Mouse (Mus musculus): ENCODE results near the gene Higd1c. TPM values are rescaled to one million over a fixed set of nuclear protein-coding genes. Genes with fewer than 3 reads are reported as not detected.

Gene Higd1c
- polyA plus RNA-seq, 1 experiment = not detected

DNA sequence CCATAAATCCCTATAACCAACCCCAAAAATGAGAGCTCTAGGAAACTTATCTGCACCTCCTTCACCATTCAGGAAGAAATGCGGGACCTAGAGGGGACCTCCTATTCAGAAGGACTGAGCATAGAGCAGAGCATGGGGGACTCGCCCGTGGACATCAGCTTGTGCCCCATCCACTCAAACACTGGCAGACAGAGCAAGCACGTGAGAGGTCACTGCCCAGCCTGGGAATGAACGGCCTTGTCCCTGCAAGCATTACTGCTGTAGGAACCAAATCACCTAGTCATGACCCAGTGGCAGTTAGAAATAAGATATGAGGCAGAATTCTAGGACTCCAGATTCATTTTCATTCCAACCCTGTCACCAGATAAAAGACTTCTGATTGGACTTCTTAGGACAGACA, 47.4 kb downstream of the Higd1c start:
- 86% methylated on average over 5 of the region's 5 CpGs for WGBS
- no peak overlapping the region for H3K4me3 ChIP-seq (replicated peaks; ENCODE audit: control insufficient read depth, low read depth, low read length)
- no peak for TF ChIP-seq CTCF (IDR thresholded peaks at IDR 0.05; ENCODE audit: control insufficient read depth, insufficient read depth, low read length)
- no peak for TF ChIP-seq POLR2A (IDR thresholded peaks at IDR 0.05; ENCODE audit: borderline replicate concordance, control insufficient read depth, low read depth, low read length)
- peaks cover 1% of the 10 kb centered on the region for H3K4me1 ChIP-seq (ENCODE audit: control insufficient read depth, insufficient read depth, low read length)
- no peak overlapping the region for H3K27ac ChIP-seq (ENCODE audit: control insufficient read depth, insufficient read depth, low read depth, low read length, poor library complexity)

DNA sequence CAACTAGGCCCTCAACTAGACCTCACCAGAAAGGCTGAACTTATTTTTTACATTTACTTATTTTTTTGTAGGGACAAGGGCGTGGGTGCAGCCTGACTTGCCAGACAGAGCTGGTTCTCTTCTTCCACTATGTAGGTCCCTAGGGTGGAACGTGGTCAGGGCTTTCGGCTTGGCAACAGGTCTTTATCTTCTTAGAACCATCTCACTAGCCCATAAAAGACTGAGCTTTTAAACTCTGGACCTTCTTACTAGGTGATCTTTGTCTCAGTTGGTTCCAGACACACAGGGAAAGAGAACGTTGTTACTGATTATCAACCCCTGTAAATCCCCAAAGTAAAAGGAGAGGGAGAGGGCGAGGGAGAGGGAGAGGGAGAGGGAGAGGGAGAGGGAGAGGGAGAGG, 49.0 kb downstream of the Higd1c start:
- WGBS = 48% methylated on average over 4 of the region's 5 CpGs
- Histone ChIP-seq H3K27ac (ENCODE audit: control insufficient read depth, insufficient read depth, low read depth, low read length, poor library complexity) (no peak overlapping the region), H3K4me1 (ENCODE audit: control insufficient read depth, insufficient read depth, low read length) (peaks cover 3% of the 10 kb centered on the region), H3K4me3 (replicated peaks; ENCODE audit: control insufficient read depth, low read depth, low read length) (no peak overlapping the region)
- TF ChIP-seq POLR2A (IDR thresholded peaks at IDR 0.05; ENCODE audit: borderline replicate concordance, control insufficient read depth, low read depth, low read length) = no peak
- no peak for TF ChIP-seq CTCF (IDR thresholded peaks at IDR 0.05; ENCODE audit: control insufficient read depth, insufficient read depth, low read length)

DNA sequence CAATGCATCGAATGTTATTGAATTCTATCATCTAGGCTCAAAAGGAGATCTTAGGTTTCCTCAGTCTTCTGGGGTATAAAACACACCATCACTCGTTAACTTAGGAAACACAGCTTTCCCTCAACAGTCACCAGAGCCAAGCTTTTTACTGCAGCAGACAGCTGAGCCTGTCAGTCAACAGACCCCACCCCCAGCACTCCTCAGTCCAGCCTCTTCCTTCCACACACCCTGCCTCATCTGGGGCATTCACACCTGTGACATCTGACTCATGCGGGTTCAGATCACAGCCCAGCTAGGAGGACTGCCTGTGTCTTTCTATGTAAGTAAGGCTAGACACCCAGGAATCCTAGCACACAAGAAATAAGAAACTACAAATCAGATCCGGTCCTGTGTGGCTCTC, 49.7 kb downstream of the Higd1c start:
- 67% methylated on average over 4 of the region's 4 CpGs for WGBS
- Histone ChIP-seq H3K4me1 (ENCODE audit: control insufficient read depth, insufficient read depth, low read length) (peaks cover 3% of the 10 kb centered on the region), H3K27ac (ENCODE audit: control insufficient read depth, insufficient read depth, low read depth, low read length, poor library complexity) (peak overlapping the region; percentile 13; the same call in 1 of the 2 replicates), H3K4me3 (replicated peaks; ENCODE audit: control insufficient read depth, low read depth, low read length) (no peak overlapping the region)
- no peak for TF ChIP-seq CTCF (IDR thresholded peaks at IDR 0.05; ENCODE audit: control insufficient read depth, insufficient read depth, low read length)
- no peak for TF ChIP-seq POLR2A (IDR thresholded peaks at IDR 0.05; ENCODE audit: borderline replicate concordance, control insufficient read depth, low read depth, low read length)

DNA sequence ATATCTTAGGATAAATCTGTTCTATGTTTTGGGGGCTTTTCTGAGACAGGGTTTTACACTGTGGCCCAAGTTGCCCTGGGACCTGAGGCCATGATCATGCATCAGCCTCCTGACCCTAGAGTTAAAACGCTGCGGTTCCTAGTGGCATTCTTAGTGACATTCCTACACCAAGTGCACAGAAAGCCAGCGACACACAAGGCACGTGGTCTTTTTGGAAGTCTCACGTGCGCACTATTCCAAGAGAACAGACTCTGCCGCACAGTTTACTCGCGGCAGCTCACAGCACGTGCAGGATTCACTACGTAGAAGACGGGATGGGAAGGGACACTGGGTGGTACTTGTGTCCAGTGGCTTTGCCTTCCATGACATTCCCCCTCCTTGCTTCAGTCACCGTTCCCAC, 50.6 kb downstream of the Higd1c start:
- peaks cover 6% of the 10 kb centered on the region for H3K4me1 ChIP-seq (ENCODE audit: control insufficient read depth, insufficient read depth, low read length)
- WGBS = 96% methylated on average over 13 of the region's 13 CpGs
- H3K4me3 ChIP-seq (replicated peaks; ENCODE audit: control insufficient read depth, low read depth, low read length) = no peak overlapping the region
- TF ChIP-seq POLR2A (IDR thresholded peaks at IDR 0.05; ENCODE audit: borderline replicate concordance, control insufficient read depth, low read depth, low read length) (no peak), CTCF (IDR thresholded peaks at IDR 0.05; ENCODE audit: control insufficient read depth, insufficient read depth, low read length) (no peak)
- no peak overlapping the region for H3K27ac ChIP-seq (ENCODE audit: control insufficient read depth, insufficient read depth, low read depth, low read length, poor library complexity)

DNA sequence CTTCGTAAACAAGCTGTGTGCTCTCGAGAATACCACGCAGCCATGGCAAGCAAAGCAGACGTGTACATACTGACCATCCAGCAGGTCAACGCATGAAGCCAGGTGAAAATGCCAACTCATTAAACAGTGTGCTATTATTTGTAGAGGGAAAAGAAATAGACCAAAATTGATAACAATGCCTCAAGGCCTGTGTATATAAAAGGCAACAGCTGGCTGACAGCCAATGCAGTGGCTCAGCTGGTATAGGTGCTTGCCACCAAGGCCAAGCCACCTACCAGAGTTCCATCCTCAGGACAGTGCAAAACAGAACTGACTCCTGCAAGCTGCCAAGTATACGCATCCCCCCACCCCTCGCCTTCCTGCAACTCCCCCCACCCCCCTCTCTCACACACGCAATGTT, 51.3 kb downstream of the Higd1c start:
- TF ChIP-seq CTCF (IDR thresholded peaks at IDR 0.05; ENCODE audit: control insufficient read depth, insufficient read depth, low read length) = no peak
- no peak for TF ChIP-seq POLR2A (IDR thresholded peaks at IDR 0.05; ENCODE audit: borderline replicate concordance, control insufficient read depth, low read depth, low read length)
- Histone ChIP-seq H3K27ac (ENCODE audit: control insufficient read depth, insufficient read depth, low read depth, low read length, poor library complexity) (no peak overlapping the region), H3K4me3 (replicated peaks; ENCODE audit: control insufficient read depth, low read depth, low read length) (no peak overlapping the region), H3K4me1 (ENCODE audit: control insufficient read depth, insufficient read depth, low read length) (peaks cover 7% of the 10 kb centered on the region)
- 80% methylated on average over 8 of the region's 8 CpGs for WGBS

DNA sequence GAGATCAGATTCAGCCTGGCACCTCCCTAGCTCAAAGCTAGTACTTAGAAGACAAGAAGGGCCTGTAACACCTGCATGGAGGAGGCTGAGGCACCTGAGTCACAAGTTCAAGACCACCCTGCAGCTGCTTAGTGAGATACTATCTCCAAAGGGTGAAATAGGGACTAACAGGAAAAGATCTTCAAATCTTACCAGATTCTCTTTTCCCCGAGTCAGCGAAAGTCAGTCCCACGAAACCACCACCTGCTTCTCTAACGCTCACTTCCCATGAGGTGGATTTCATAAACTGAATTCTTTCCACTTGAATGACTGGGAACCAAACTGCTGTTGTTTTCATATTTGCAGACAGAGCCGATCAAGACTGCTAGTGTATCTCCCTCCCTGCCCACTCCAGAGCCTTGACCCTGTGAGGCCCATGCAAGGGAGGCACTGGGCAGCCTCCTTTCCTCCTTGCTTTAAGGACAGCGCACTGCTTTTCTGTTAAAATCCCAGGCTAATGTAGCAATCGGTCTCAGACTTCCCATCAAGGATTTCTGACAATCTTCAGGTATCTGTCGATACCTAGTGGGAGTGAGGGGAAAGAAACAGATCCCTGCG, 53.6 kb downstream of the Higd1c start:
- H3K4me3 ChIP-seq (replicated peaks; ENCODE audit: control insufficient read depth, low read depth, low read length) = no peak overlapping the region
- peaks cover 6% of the 10 kb centered on the region for H3K4me1 ChIP-seq (ENCODE audit: control insufficient read depth, insufficient read depth, low read length)
- 62% methylated on average over 9 of the region's 9 CpGs for WGBS
- no peak for TF ChIP-seq POLR2A (IDR thresholded peaks at IDR 0.05; ENCODE audit: borderline replicate concordance, control insufficient read depth, low read depth, low read length)
- no peak for TF ChIP-seq CTCF (IDR thresholded peaks at IDR 0.05; ENCODE audit: control insufficient read depth, insufficient read depth, low read length)
- H3K27ac ChIP-seq (ENCODE audit: control insufficient read depth, insufficient read depth, low read depth, low read length, poor library complexity) = no peak overlapping the region; the same call in 1 of the 2 replicates

DNA sequence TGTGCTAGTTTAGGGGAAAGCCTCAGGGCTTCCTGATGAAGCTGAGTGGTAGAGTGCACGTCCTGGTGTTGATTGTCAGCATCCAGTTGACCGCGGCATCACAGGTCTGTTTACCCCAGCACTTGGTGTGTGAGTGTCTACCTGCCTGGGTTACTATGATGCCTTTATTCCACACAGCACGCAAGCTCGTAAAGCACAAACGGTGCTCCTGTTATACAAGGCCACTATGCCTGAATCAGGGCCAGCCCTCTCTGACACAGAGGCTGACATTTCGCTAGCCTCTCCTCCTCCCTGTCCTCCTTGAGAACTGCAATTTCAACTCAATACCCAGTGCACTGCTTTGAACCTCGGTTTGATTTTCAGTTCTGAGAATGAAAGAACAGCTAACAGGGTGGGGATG, 55.0 kb downstream of the Higd1c start:
- Histone ChIP-seq H3K4me3 (replicated peaks; ENCODE audit: control insufficient read depth, low read depth, low read length) (peak overlapping the region; percentile 36), H3K27ac (ENCODE audit: control insufficient read depth, insufficient read depth, low read depth, low read length, poor library complexity) (peak overlapping the region; percentile 64), H3K4me1 (ENCODE audit: control insufficient read depth, insufficient read depth, low read length) (peaks cover 6% of the 10 kb centered on the region)
- no peak for TF ChIP-seq POLR2A (IDR thresholded peaks at IDR 0.05; ENCODE audit: borderline replicate concordance, control insufficient read depth, low read depth, low read length)
- TF ChIP-seq CTCF (IDR thresholded peaks at IDR 0.05; ENCODE audit: control insufficient read depth, insufficient read depth, low read length) = no peak
- 60% methylated on average over 8 of the region's 8 CpGs for WGBS

DNA sequence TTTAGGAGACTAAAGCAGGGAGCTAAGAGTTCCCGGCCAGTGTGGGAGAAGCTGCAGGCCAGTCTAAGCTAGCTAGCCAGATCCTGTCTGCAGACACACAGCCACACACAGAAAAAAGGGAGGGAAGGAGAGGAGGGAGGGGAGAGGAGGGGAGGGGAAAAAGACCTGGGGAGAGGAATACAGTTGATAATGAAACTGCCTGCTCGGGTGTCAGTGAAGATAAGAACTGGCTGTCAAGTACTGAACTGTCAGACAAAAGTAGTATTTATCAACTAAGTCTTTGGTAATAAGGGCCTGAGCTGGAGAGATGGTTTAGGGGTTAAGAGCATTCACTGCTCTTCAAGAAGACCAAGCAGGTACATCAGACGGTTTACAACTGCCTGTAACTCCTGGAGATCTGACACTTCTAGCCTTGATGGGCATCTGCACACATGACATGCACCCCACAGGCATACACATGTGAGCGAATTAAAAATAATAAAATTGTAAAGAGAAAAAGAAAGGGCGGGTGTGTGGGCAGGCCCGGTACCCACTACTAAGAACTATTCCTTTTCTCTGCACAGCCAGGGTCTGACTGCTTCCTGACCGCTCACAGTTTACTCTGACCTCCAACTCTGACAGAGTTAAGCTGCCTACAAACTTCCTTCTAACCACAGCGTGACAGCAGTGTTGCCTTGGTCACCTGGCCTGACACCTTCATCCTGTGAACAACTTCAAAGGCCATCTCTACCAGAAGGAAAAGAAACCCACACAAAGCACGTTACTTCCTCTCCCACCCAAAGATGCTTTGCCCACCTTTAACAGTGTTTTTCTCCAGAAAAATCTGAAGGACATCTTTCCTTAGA, 55.8 kb downstream of the Higd1c start:
- H3K4me3 ChIP-seq (replicated peaks; ENCODE audit: control insufficient read depth, low read depth, low read length) = peak overlapping the region; percentile 62
- 28% methylated on average over 9 of the region's 9 CpGs for WGBS
- H3K27ac ChIP-seq (ENCODE audit: control insufficient read depth, insufficient read depth, low read depth, low read length, poor library complexity) = peak overlapping the region; percentile 89

More for the DNA sequence above, 55.8 kb downstream of the Higd1c start:
- H3K4me1 ChIP-seq (ENCODE audit: control insufficient read depth, insufficient read depth, low read length) = peaks cover 6% of the 10 kb centered on the region
- TF ChIP-seq POLR2A (IDR thresholded peaks at IDR 0.05; ENCODE audit: borderline replicate concordance, control insufficient read depth, low read depth, low read length) = no peak
- TF ChIP-seq CTCF (IDR thresholded peaks at IDR 0.05; ENCODE audit: control insufficient read depth, insufficient read depth, low read length) = no peak
